Mouse (Mus musculus) liver, adult 2 months (tissue): ENCODE measurements around the gene Slc38a9.

Experiments used
- CTCF ChIP-seq: fragments of 200-500 bp; IDR thresholded peaks from 2 replicates; pipeline ENCODE4 v1.5.1; 2011; ENCODE audit warnings: low read depth, low read length, control low read depth
- POLR2A ChIP-seq: fragments of 200-500 bp; IDR thresholded peaks from 2 replicates; pipeline ENCODE4 v1.6.1; 2011; ENCODE audit warnings: low read length, control low read depth; ENCODE audit not compliant: insufficient read depth; ENCODE audit errors: extremely low read depth

GRCm38 (mm10) chr13:112763531-112764091 is 103.1 kb downstream of the Slc38a9 start:
- no peak for TF ChIP-seq CTCF
- no peak for TF ChIP-seq POLR2A
